Mouse (Mus musculus) intestine, postnatal 0 days (tissue): Measurements from ENCODE around the gene Nrxn1. TPM values are rescaled to one million over a fixed set of nuclear protein-coding genes. Genes with fewer than 3 reads are reported as not detected.

Experiments
- ATAC-seq: fragments of 200-750 bp; cut with Nextera tagmentation; 2 replicates; pipeline ENCODE4 v1.8.0; 2017; ENCODE audit warnings: mild to moderate bottlenecking, moderate TSS enrichment, moderate library complexity
- H3K27ac ChIP-seq: fragments of 300-500 bp; sonication (generic); 2 replicates; pipeline ENCODE4 v1.5.1; 2014; ENCODE audit warnings: mild to moderate bottlenecking, low read depth, low read length, moderate library complexity
- H3K27me3 ChIP-seq: fragments of 300-500 bp; sonication (generic); replicated peaks from 2 replicates; pipeline ENCODE4 v1.6.1; 2014; ENCODE audit warnings: low read length, mixed read lengths; ENCODE audit not compliant: control insufficient read depth, insufficient read depth
- H3K36me3 ChIP-seq: fragments of 300-500 bp; sonication (generic); 2 replicates; pipeline ENCODE4 v1.6.1; 2014; ENCODE audit warnings: mild to moderate bottlenecking, moderate library complexity; ENCODE audit not compliant: control insufficient read depth, insufficient read depth
- H3K4me1 ChIP-seq: fragments of 300-500 bp; sonication (generic); replicated peaks from 2 replicates; pipeline ENCODE4 v1.6.1; 2014; ENCODE audit warnings: antibody characterized with exemption, low read length, mixed read lengths; ENCODE audit not compliant: control insufficient read depth, insufficient read depth
- H3K4me2 ChIP-seq: fragments of 300-500 bp; sonication (generic); replicated peaks from 2 replicates; pipeline ENCODE4 v1.6.1; 2014; ENCODE audit warnings: low read depth, mild to moderate bottlenecking, moderate library complexity
- H3K4me3 ChIP-seq: fragments of 300-500 bp; sonication (generic); 2 replicates; pipeline ENCODE4 v1.5.1; 2014; ENCODE audit warnings: low read depth, low read length
- H3K9ac ChIP-seq: fragments of 300-500 bp; sonication (generic); 2 replicates; pipeline ENCODE4 v1.6.1; 2014; ENCODE audit warnings: mild to moderate bottlenecking, low read depth, low read length
- H3K9me3 ChIP-seq: fragments of 300-500 bp; sonication (generic); 2 replicates; pipeline ENCODE4 v1.6.1; 2016; ENCODE audit warnings: mixed run types; ENCODE audit not compliant: control insufficient read depth
- CTCF ChIP-seq: sonication (generic); IDR thresholded peaks from 2 replicates; pipeline ENCODE4 v1.5.1; 2016; ENCODE audit warnings: low read depth, mild to moderate bottlenecking, control low read depth, antibody characterized with exemption, moderate library complexity
- WGBS: fragments of 180-500 bp; shearing (Covaris S2); extraction: QIAGEN DNeasy Blood & Tissue Kit; methylation state at CpG from one replicate; pipeline ENCODE4 v1.1.7; 2014; 5-methylcytosine and 5-hydroxymethylcytosine counted together
- polyA plus RNA-seq: library from polyadenylated mRNA; unstranded; fragments of >200 nt; fragmentation: Nextera tagmentation; extraction: Ambion mirVana; gene quantifications from 2 replicates; pipeline ENCODE4 v1.2.1, GENCODE M21; 2015

Gene Nrxn1
- polyA plus RNA-seq, 1 experiment from 2014 or later = 0.99 TPM

DNA sequence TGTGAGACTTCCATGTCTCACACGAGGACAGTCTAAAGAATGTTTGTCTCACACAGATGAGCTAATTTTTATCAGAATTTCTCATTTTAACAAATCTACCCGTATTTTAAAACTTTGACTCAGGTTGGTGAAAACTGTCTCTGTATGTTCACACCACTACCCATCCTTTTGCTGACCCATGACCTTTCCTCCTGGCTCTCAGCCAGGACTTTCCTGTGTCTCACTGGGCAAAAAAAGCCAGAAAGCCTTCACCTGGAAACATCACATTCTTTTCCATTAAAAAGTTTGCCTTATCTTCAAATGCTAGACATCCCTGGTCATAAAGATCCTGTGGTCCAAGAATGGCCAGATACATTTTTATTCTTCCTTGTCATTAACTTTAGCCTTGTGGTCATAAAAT, 274.5 kb downstream of the Nrxn1 start:
- Histone ChIP-seq H3K4me2 (no peak overlapping the region), H3K36me3 (no peaks in the 10 kb centered on the region), H3K4me3 (no peak overlapping the region), H3K27ac (no peak overlapping the region), H3K9ac (no peak overlapping the region), H3K4me1 (no peaks in the 10 kb centered on the region), H3K27me3 (no peaks in the 10 kb centered on the region), H3K9me3 (no peaks in the 10 kb centered on the region)
- 53% methylated on average over 2 of the region's 2 CpGs for WGBS
- no peak for TF ChIP-seq CTCF
- no peak for ATAC-seq

DNA sequence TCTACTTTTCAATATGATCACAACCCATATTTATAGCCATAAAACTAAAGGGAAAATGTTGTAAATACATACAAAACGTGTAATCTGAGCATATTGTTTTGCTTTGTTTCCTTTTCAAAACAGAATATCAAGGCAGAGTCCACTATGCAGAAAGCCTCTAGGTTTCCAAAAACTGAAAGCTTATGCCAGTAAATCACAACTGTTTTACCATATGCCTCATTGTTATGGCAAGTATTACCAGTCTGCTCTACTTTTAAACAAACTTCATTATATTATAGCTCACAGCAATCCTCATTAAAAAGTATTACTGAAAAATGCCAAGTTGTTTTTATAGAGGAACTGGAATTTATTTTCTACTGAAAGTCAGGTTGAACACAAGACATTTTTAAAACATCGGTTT, 275.0 kb downstream of the Nrxn1 start:
- 71% methylated on average over 2 of the region's 2 CpGs for WGBS
- no peak for TF ChIP-seq CTCF
- no peaks in the 10 kb centered on the region for H3K4me1 ChIP-seq
- no peaks in the 10 kb centered on the region for H3K36me3 ChIP-seq
- no peak overlapping the region for H3K27ac ChIP-seq
- H3K9ac ChIP-seq = no peak overlapping the region
- no peaks in the 10 kb centered on the region for H3K27me3 ChIP-seq
- no peak for ATAC-seq
- no peak overlapping the region for H3K4me2 ChIP-seq
- H3K4me3 ChIP-seq = no peak overlapping the region
- H3K9me3 ChIP-seq = no peaks in the 10 kb centered on the region

DNA sequence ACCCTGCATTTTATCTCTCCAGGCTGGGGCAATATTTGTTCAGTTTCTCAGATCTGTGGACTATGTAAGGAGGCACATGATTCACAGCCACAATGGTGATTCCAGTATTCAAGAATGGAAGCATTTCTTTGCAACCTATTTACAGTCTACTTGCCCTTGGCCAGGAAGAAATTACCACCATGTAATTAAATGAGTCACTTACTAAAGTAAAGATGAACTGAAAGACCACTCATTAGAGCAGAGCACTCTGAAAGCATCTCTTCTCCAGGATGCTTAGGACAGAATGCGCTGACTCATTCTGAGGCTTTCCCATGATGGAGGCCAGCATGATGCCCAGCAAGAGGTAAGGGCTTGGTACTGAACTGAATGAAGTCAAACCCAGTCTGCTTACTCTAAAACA, 277.6 kb downstream of the Nrxn1 start:
- Histone ChIP-seq H3K4me2 (no peak overlapping the region), H3K4me1 (no peaks in the 10 kb centered on the region), H3K9me3 (no peaks in the 10 kb centered on the region), H3K27ac (no peak overlapping the region), H3K4me3 (no peak overlapping the region), H3K36me3 (no peaks in the 10 kb centered on the region), H3K27me3 (no peaks in the 10 kb centered on the region), H3K9ac (no peak overlapping the region)
- 93% methylated on average over 1 of the region's 1 CpGs for WGBS
- ATAC-seq = no peak
- no peak for TF ChIP-seq CTCF

DNA sequence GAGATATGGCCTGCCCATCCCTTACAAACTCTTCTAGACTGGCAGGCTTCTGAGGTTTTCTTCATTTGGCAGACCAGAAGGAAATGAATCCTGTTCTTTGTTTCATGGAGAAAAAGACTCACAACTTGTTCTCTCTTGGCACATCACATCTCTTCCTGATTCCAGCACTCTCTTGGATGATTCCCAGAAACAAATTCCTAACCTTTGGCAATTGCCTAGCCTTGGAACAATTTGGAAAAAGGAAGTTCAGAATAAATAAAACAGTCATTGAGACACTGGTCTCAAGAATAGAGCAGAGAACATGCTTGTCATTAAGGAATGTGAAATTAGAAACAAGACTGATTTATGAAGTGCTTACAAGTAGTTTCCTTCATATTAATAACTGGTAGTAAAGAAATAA, 279.1 kb downstream of the Nrxn1 start:
- TF ChIP-seq CTCF = no peak
- Histone ChIP-seq H3K4me3 (no peak overlapping the region), H3K4me2 (no peak overlapping the region), H3K9ac (no peak overlapping the region), H3K36me3 (no peaks in the 10 kb centered on the region), H3K27ac (no peak overlapping the region), H3K4me1 (no peaks in the 10 kb centered on the region), H3K27me3 (no peaks in the 10 kb centered on the region), H3K9me3 (no peaks in the 10 kb centered on the region)
- ATAC-seq = no peak

DNA sequence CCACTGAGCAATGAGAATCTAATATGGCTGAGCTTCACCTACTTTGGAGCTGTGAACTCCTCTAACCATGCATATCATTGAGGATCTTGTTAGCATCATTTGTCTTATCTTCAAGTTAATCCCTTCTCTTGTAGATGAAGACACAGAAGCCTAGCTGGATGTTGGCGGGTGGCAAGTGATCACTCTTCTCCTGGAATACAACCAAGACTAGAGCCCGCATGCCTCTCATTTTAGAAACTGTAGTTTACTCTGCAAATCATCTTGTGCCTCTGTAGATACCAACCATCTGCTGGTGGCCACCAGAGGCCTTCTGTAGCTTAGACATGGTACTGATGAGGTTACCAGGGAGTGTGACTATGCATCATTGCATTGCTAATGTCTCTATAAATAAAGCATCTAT, 280.4 kb downstream of the Nrxn1 start:
- Histone ChIP-seq H3K4me1 (no peaks in the 10 kb centered on the region), H3K9me3 (no peaks in the 10 kb centered on the region), H3K27me3 (no peaks in the 10 kb centered on the region), H3K9ac (no peak overlapping the region), H3K27ac (no peak overlapping the region), H3K36me3 (no peaks in the 10 kb centered on the region), H3K4me3 (no peak overlapping the region), H3K4me2 (no peak overlapping the region)
- ATAC-seq = no peak
- 82% methylated on average over 2 of the region's 2 CpGs for WGBS
- no peak for TF ChIP-seq CTCF

DNA sequence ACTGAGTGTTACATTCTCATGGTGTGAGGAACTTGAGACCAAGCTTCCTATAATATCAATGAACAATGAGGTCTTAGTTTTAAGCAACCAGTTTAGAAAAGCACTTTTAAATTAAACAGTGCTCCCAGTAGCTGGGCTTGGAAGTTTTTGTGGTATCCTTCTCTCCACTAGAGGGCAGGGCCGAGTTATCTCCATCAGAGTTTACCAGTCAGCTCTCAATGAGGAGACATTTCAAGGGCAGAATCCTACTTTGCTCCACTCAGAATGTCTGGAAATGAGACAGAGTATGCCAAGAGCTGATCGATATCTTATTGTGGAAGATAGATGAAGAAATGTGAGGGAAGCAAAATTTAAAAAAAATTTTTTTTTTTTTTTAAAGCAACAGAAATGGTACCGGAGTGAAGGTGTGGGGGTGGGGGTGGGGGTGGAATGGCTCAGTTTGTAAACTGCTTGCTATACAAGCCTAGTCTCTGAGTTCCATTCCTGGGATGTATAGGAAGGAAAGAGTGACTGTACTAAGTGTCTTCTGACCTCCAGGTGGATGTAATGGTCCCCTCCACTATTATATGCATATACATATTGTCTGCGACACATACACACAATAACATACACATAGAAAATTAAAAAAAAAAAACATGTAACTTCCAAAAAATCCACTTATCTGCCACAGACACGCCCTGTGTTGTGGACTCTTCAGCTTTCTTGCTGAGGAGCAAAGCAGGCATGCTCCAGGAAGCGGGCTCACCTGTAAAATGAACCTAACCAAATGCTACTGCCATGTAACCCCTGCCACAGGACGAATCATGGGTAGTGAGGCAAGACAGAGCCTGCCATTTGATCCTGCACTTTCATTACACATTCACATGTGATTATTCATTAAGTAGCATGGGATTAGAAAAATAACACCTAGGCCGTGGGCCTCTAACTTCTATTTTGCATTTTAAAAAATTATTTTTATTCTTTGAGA, 283.4 kb downstream of the Nrxn1 start:
- no peaks in the 10 kb centered on the region for H3K27me3 ChIP-seq
- H3K4me3 ChIP-seq = no peak overlapping the region
- peak; percentile 85 for TF ChIP-seq CTCF
- no peaks in the 10 kb centered on the region for H3K36me3 ChIP-seq
- H3K27ac ChIP-seq = no peak overlapping the region
- no peaks in the 10 kb centered on the region for H3K9me3 ChIP-seq
- H3K4me2 ChIP-seq = no peak overlapping the region
- peak; percentile 60; the same call in 1 of the 2 replicates for ATAC-seq
- WGBS = 68% methylated on average over 8 of the region's 8 CpGs
- H3K9ac ChIP-seq = no peak overlapping the region
- H3K4me1 ChIP-seq = no peaks in the 10 kb centered on the region
